Mouse (Mus musculus): ENCODE results near the gene Hspbap1.

GRCm38 (mm10) chr16:35856766-35857165, 86.6 kb downstream of the Hspbap1 start:
- TF ChIP-seq CTCF (IDR thresholded peaks at IDR 0.05; ENCODE audit: low read depth) (no peak), EP300 (IDR thresholded peaks at IDR 0.05; ENCODE audit: low read depth) (peak; percentile 74; the same call in 1 of the 2 replicates)
